Mouse (Mus musculus): ENCODE data around the gene Arhgap11a. TPM values are rescaled to one million over a fixed set of nuclear protein-coding genes. Genes with fewer than 3 reads are reported as not detected.

The Arhgap11a gene
- polyA plus RNA-seq (2012; rRNA removed): 2.5 and 3.7 TPM in 2 replicates

- DNase-seq (ENCODE audit: low read depth): peak; percentile 72
Observed at GRCm38 (mm10) chr2:113848245-113849121, at the start of gene Arhgap11a. Gene Arhgap11a, minus strand, starts transcription at chr2:113848661.

- DNase-seq (ENCODE audit: low read depth): no peak
Observed at GRCm38 (mm10) chr2:113893385-113894122, 45.1 kb upstream of the Arhgap11a start.

GRCm38 (mm10) chr2:113887166-113887565, 38.7 kb upstream of the Arhgap11a start:
- no peak for DNase-seq (ENCODE audit: low read depth)

- DNase-seq (ENCODE audit: low read depth): no peak
Observed at GRCm38 (mm10) chr2:113886061-113886460, 37.6 kb upstream of the Arhgap11a start.

- DNase-seq (ENCODE audit: low read depth): no peak
Observed at GRCm38 (mm10) chr2:113870115-113870514, 21.7 kb upstream of the Arhgap11a start.

- DNase-seq (ENCODE audit: low read depth): no peak
Observed at GRCm38 (mm10) chr2:113868404-113868803, 19.9 kb upstream of the Arhgap11a start.

DNA sequence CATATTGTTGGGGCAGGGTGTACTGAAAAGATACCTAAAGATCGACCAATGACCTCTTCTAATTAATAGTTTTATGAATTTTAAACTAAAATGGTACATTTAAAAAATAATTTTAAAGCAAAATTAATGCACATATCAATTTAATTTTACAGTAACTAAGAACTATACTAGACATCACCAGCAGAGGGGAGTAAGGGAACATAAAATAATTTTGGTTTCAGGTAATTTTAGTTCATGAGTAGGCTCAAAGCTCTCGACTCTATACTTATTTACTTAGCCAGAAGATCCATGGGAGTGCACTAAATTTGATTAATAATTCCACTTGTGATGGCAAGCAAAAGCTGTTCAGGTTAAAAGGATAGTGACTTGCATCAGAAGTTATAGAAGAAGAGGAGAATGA, 17.7 kb upstream of the Arhgap11a start:
- no peak for DNase-seq (ENCODE audit: low read depth)

DNA sequence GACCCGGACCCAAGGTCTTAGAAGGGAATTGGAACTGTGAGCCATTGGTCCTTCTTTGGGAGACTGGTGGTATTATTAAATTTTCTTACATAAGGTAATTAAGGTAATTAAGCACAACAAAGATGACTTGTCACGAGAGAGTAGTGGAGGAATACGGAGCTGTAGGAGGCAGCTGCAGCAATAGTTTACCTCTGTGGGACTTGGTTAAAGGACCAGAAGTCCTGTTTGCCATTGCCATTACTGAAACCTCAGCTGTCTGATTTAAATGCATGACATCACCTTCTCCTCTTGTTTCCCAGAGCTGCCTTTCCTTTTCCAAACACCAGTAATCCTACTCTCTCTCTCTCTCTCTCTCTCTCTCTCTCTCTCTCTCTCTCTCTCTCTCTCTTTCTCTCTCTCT, 680 bp upstream of the Arhgap11a start:
- no peak for DNase-seq (ENCODE audit: low read depth)

- DNase-seq (ENCODE audit: low read depth): no peak
Observed at GRCm38 (mm10) chr2:113847678-113848244, 700 bp downstream of the Arhgap11a start.

DNA sequence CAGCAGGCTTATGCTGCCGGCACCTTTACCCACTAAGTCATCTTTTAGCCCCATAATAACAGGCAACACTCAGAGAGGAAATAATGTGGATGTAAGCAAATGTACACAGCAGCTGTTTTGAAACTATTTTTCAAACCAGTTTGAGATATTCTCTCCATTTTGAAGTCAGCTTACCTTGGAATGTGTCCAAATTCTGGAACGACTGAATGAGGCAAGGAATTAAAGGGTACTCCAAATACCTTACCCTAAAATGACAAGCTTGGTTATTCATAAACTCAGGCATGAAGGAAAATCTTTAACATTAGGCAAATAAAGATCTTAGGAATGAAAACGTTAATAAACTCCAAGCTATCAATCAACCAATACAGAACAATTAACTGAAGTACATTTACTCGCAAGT, 3.4 kb downstream of the Arhgap11a start:
- no peak for DNase-seq (ENCODE audit: low read depth)

DNA sequence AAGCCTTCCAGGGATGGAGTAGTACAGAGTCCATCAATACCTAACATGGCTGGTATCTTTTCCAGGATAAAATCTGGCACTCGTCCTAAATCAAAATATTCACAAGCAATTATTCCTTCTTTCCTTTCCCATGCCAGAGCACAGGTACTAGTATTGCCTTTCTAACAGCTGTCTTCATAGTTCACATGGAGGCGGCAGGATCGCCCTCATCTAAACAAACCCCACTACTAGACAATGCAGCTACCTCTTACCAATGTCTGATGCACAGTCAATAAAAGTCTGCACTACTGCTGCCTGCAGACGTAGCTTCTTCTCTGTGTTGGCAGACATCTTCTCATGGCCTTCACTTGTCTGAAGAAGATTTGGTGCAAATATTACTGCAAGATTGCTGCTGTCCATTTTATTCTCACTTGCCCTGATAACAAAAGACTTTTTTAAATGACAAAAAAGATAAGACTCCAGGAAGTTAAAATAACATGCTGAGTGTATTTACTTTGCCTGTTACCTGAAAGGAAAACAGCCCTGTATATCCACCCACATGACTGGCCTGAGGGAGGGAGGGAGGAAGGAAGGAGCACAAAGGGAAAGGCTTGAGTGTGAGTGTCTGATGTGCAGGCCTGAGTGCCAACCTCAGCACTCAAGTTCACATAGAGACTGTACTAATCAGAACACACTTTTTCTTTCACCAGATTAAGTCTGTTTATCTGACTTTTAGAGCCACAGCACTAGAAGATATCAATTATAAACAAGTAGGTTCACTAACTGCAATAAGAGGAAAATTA, 6.6 kb downstream of the Arhgap11a start:
- no peak for DNase-seq (ENCODE audit: low read depth)

GRCm38 (mm10) chr2:113839488-113839887, 9.0 kb downstream of the Arhgap11a start:
- DNase-seq (ENCODE audit: low read depth): no peak

DNA sequence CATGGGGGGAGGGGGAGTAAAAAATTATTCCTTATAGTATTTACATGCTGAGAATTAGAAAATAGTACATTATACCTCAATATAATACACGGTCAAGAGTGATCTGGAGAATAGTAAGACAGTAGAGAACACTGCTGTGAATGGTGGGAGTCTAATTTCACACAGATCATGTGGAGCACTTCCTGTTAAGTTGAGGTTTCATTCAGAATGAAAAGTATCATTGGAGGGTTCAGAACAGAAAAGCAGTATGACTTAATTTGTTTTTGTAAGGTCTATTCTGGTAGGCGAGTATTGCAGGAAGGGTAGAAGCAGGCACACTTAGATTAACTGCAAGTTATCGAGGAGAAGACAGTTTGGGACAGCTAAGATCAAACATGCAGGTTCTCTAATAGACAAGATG, 13.2 kb downstream of the Arhgap11a start:
- no peak for DNase-seq (ENCODE audit: low read depth)

GRCm38 (mm10) chr2:113828943-113829882, 19.2 kb downstream of the Arhgap11a start, which contains the start of gene Scg5:
Gene Scg5, minus strand, starts transcription at chr2:113829121.
- DNase-seq (ENCODE audit: low read depth): no peak

DNA sequence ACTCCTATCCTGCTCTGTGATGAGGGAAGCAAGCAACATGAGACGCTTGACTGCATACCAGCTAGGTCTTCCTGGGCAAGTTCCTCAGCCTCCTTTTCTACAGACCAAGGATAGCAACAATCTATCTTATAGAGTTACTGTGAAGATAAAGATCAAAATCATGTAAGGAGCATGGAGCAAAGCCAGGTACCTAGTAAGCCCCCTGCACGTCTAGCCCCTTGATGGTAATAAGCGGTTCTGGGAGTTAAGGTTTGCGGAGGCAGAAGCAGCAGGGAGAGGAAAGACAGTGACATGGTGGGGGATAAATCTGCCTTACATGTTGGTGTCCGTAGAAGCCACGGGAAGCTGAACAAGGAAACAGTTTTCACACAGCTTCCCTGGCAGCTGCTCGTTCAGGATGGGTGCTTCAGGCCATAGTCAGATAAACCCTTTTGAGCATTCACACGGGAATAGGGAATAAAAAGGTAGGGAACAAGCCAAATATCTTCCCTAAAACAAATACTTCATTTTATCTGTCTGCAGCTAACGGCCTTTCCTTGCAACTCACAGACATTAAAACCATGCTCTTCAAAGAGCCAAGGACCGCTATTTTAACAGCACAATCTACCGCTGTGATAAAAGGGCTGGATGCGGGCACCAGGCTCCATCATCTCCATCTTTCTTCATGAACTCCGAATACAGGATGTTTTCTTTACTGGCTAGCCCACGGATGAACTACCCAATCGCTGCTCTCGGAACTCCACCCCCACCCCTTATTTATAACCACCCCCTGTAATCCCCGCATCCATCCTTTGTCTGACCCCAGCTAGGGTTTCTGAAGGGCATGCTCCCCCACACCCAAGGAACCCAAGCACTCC, 20.1 kb downstream of the Arhgap11a start:
- no peak for DNase-seq (ENCODE audit: low read depth)

DNA sequence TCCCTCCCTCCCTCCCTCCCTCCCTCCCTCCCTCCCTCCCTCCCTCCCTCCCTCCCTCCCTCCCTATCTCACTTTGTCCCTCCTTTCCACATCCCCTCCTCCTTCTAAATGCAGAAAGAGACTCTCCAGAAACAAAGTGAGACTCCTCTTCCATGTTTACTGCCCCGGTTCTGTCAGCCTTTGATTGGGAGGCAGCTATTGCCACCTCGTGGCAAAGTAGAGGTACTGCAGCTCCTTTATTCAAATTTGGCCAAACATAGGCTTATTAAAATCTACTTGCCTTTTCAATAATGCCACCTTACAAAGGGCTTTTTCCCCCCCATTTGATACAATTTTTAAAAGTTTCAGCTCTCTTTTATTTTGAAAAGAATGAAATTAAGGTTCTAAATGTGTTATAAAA, 24.6 kb downstream of the Arhgap11a start:
- DNase-seq (ENCODE audit: low read depth): no peak

- no peak for DNase-seq (ENCODE audit: low read depth)
Observed at GRCm38 (mm10) chr2:113822367-113822766, 26.1 kb downstream of the Arhgap11a start.

DNA sequence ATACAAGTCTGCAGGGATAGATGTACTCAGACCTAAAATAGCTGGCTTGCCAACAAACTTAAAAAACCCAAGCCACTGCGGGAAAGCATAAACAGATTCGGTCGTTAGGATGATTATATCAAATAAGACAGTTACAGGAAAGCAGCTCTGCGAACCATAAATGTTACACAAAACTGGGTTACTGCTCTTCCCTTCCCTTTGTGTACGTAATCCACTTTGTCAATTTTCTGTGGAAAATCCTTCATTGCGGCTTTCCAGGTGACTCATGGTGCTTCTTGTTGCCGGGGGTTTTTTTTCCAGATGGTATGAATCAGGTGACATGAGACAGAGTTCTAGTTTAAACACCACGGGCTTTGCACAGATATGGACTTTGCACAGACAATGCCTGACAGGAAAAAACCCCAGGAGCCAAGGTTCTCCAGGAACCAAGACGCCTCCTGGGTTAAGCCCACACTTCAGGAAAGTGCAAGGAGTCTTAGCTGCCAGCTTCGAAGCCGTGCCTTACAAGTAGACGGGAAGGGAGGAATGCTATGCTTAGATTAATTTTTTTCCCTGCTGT, 27.2 kb downstream of the Arhgap11a start:
- no peak for DNase-seq (ENCODE audit: low read depth)

GRCm38 (mm10) chr2:113820117-113820516, 28.3 kb downstream of the Arhgap11a start:
- no peak for DNase-seq (ENCODE audit: low read depth)
